Mouse (Mus musculus) hindlimb bud, embryonic 11.5 days (tissue): ENCODE measurements at regions not wholly inside any gene's neighbourhood (a gene's known extent, or its start where the extent isn't known, plus 50 kb on each side); places are given as distances from the start of the nearest gene placed in this dataset.

Source experiments
- DNase-seq: peaks from one replicate; pipeline ENCODE4 v3.0.0-alpha.2; 2012; ENCODE audit warnings: low read depth, low spot score; ENCODE audit errors: extremely low spot score

DNA sequence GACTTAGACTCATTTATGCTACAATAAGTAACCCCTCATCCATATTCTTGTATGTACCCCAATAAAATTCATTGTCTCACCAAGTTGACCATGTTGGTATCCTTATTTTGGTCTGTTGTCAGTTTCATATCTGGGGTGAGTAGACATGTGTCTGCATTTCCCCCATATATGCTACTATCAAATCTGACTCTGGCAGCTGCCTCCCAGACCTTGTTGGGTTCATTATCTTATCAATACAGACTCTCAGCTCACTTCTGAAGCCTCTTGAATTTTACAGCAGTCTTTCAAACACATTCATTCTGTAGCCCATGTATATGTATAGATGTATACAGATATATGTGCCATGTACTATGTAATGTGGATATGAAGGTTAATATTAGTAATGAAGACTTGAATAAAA lies 67.4 kb upstream of the Adgra3 start:
- DNase-seq, result no peak

DNA sequence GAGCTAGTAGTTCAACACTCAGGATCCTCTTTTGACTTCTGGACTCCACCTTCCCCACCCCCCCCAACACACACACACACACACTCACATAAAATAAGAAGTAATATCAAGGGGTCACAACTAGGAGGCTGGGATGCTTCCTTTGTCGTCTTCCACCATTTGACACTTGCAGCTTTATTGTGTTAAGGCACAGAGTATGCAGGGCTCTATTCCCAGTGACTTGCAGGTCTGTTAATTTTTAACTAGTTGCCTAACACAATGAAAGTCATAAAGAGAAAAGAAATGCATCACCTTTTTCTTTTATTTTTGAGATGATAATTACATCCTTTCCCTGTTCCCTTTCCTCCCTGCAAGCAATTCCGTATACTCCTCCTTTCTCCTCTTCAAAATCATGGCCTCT lies 66.9 kb upstream of the Adgra3 start:
- DNase-seq, result no peak

DNA sequence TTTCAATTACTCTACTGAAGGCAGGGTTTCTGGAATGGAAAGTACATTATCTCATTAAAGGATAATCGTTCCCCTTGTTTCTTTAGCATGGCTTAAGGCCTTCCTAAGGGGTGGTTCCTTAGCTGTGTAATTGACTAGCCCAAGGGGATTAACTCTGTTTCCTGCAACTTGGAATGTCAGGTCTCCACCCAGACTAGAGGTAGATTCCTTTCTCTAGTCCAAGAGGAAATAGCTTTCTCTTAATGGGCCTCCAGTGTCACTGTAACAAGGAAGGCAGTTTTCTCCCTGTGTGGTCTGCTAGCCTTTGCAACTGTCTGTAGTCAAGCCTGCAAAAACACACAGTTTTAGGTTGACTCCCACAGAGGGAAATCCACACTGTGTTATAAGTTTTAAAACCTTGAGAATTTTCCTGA lies 64.0 kb upstream of the Adgra3 start:
- peak; percentile 42 for DNase-seq

- DNase-seq, result no peak
Measured at GRCm38 (mm10) chr5:50119860-50120259, 61.1 kb upstream of the Adgra3 start.
